Comparison of ENCODE assay signal across 19 mouse cellular contexts in genomic region chr14:78089591-78089990, GRCm38 (mm10). TPM values are rescaled to one million over a fixed set of nuclear protein-coding genes. Genes with fewer than 3 reads are reported as not detected.
DNase-seq lines count a peak whose midpoint lies in the region; TF ChIP-seq lines count a peak whose summit lies in the region.
"Had no signal": no experiment of that assay in that cellular context is flagged by ENCODE, and none has a peak within 500 bp of the region (broad histone marks: within the 10 kb centered on the region; RNA-seq: fewer than 3 reads in every experiment).

No protein-coding gene starts in this region.

- TF ChIP-seq CTCF in layer of hippocampus, adult 2 months (conservative IDR thresholded peaks at IDR 0.05), result no peak

- peak; percentile 28 for DNase-seq in adrenal gland, postnatal 14 days
- no peak for DNase-seq in adrenal gland, adult 18-20 months (ENCODE audit: low spot score in 2 of 2)
- peak; percentile 83 to 90 for DNase-seq in cerebellum, postnatal 10 days
- no peak for DNase-seq in cerebellum, adult 8-10 months
- DNase-seq in left cerebral cortex, postnatal 4 days, result peak; percentile 27
- no peak for DNase-seq in left cerebral cortex, adult 11 months (ENCODE audit: low spot score)
- DNase-seq in cerebellum, postnatal 36 days, result peak; percentile 21 to 32
- no peak for DNase-seq in layer of hippocampus, adult 2 months (ENCODE audit: low spot score in 2 of 2)
- DNase-seq: adrenal gland, adult 2 months; gastrocnemius, adult 2 months; gastrocnemius, postnatal 36 days; heart, adult 11 months; kidney, adult 11 months; kidney, adult 9 months had no signal

- no peak overlapping the region for H3K4me3 ChIP-seq in layer of hippocampus, adult 2 months
- H3K4me3 ChIP-seq: embryonic facial prominence, embryonic 13.5 days; forebrain, embryonic 13.5 days; gastrocnemius, adult 2 months; heart, embryonic 13.5 days had no signal

- intact Hi-C loops in left cerebral cortex, postnatal 4 days (cut with DNase I), result no loop called here

- H3K27ac ChIP-seq in layer of hippocampus, adult 2 months, result no peak overlapping the region
- H3K27ac ChIP-seq: embryonic facial prominence, embryonic 13.5 days; forebrain, embryonic 13.5 days; gastrocnemius, adult 2 months; heart, embryonic 13.5 days had no signal

RNA-seq across cellular contexts. Expression of gene Fam216b, which starts 0.8 kb away (rescaled TPM):
- total RNA-seq in adrenal gland, postnatal 14 days (2021), result not detected in 2 replicates
- total RNA-seq in adrenal gland, adult 18-20 months (2021), result not detected
- 1 to 10 TPM in 1 of 2 experiments, under 1 TPM in 1; 0.77 to 1.7 TPM for total RNA-seq in left cerebral cortex, postnatal 4 days (2021)
- total RNA-seq in layer of hippocampus, adult 2 months (2021), result under 1 TPM; 0.52 to 0.54 TPM
- total RNA-seq: adrenal gland, adult 2 months; gastrocnemius, adult 2 months; gastrocnemius, postnatal 36 days; heart, postnatal 36 days; MEL had no signal

Comparison
In these comparisons a context has a peak if more than half of its experiments do, and no peak if none do; other contexts are left out.
1. DNase-seq: peak in adrenal gland, postnatal 14 days (single experiment), cerebellum, postnatal 10 days (2 of 2), left cerebral cortex, postnatal 4 days (single experiment) and cerebellum, postnatal 36 days (2 of 2); none in adrenal gland, adult 18-20 months (0 of 2), cerebellum, adult 8-10 months (single experiment), left cerebral cortex, adult 11 months (single experiment) and layer of hippocampus, adult 2 months (0 of 2).